Mouse (Mus musculus) heart, postnatal 0 days (tissue): ENCODE results near the gene 1810037I17Rik. TPM values are rescaled to one million over a fixed set of nuclear protein-coding genes. Genes with fewer than 3 reads are reported as not detected.

ENCODE experiments used
- ATAC-seq: fragments of 200-750 bp; cut with Nextera tagmentation; 2 replicates; pipeline ENCODE4 v1.8.0; 2017; ENCODE audit warnings: low read depth, moderate number of reproducible peaks, moderate library complexity; ENCODE audit not compliant: insufficient read depth
- DNase-seq: peaks from one replicate; pipeline ENCODE4 v3.0.0-alpha.2; 2016; ENCODE audit warnings: low spot score
- H3K27ac ChIP-seq: fragments of 300-500 bp; sonication (generic); 2 replicates; pipeline ENCODE4 v1.5.1; 2014; ENCODE audit warnings: low read depth, mild to moderate bottlenecking
- H3K27me3 ChIP-seq: fragments of 300-500 bp; sonication (generic); 2 replicates; pipeline ENCODE4 v1.6.1; 2014; ENCODE audit warnings: low read length, mixed read lengths; ENCODE audit not compliant: control insufficient read depth, insufficient read depth
- H3K36me3 ChIP-seq: fragments of 300-500 bp; sonication (generic); replicated peaks from 2 replicates; pipeline ENCODE4 v1.6.1; 2014; ENCODE audit warnings: low read length, mixed read lengths; ENCODE audit not compliant: control insufficient read depth, insufficient read depth
- H3K4me1 ChIP-seq: fragments of 300-500 bp; sonication (generic); 2 replicates; pipeline ENCODE4 v1.6.1; 2014; ENCODE audit warnings: antibody characterized with exemption; ENCODE audit not compliant: control insufficient read depth, insufficient read depth
- H3K4me2 ChIP-seq: fragments of 300-500 bp; sonication (generic); 2 replicates; pipeline ENCODE4 v1.6.1; 2014; ENCODE audit warnings: low read depth, mild to moderate bottlenecking, low read length, moderate library complexity
- H3K4me3 ChIP-seq: fragments of 300-500 bp; sonication (generic); 2 replicates; pipeline ENCODE4 v1.5.1; 2014; ENCODE audit warnings: low read depth, low read length
- H3K9ac ChIP-seq: fragments of 300-500 bp; sonication (generic); replicated peaks from 2 replicates; pipeline ENCODE4 v1.6.1; 2014; ENCODE audit warnings: low read depth, low read length, mixed read lengths
- H3K9me3 ChIP-seq: fragments of 300-500 bp; sonication (generic); replicated peaks from 2 replicates; pipeline ENCODE4 v1.6.1; 2016; ENCODE audit warnings: low read length; ENCODE audit not compliant: control insufficient read depth
- CTCF ChIP-seq: IDR thresholded peaks from 2 replicates; pipeline ENCODE4 v1.5.1; 2016; ENCODE audit warnings: antibody characterized with exemption, control low read depth, low read depth
- EP300 ChIP-seq: IDR thresholded peaks from 2 replicates; pipeline ENCODE4 v1.6.1; 2016; ENCODE audit warnings: antibody characterized with exemption, low read depth
- WGBS: fragments of 180-500 bp; shearing (Covaris S2); extraction: QIAGEN DNeasy Blood & Tissue Kit; methylation state at CpG from one replicate; pipeline ENCODE4 v1.1.7; 2014; 5-methylcytosine and 5-hydroxymethylcytosine counted together
- polyA plus RNA-seq: library from polyadenylated mRNA; unstranded; fragments of >200 nt; fragmentation: Nextera tagmentation; extraction: Ambion mirVana; gene quantifications from 2 replicates; pipeline ENCODE4 v1.2.1, GENCODE M21; 2015
- total RNA-seq: library from RNA; depleted of rRNA; stranded (reverse); fragments of >200 nt; gene quantifications from 2 replicates; pipeline ENCODE4 v1.2.3, GENCODE M21; 2014; ENCODE audit warnings: low replicate concordance; rRNA removed

Gene 1810037I17Rik
- 38.5 and 61.3 TPM in 2 replicates for total RNA-seq
- polyA plus RNA-seq = 112 and 123 TPM in 2 replicates

- peak; percentile 96 for DNase-seq
- Histone ChIP-seq H3K4me3 (peak within 1 kb of the TSS; percentile 73), H3K4me2 (peak within 1 kb of the TSS; percentile 69), H3K36me3 (no peaks in the 10 kb centered on the region), H3K4me1 (no peaks in the 10 kb centered on the region), H3K27me3 (no peaks in the 10 kb centered on the region), H3K9me3 (no peaks in the 10 kb centered on the region), H3K27ac (peak within 1 kb of the TSS; percentile 87), H3K9ac (peak within 1 kb of the TSS; percentile 71)
- peak; percentile 99 for ATAC-seq
- under 1% methylated on average over 68 of the region's 68 CpGs for WGBS
- peak; percentile 31 for TF ChIP-seq CTCF
- TF ChIP-seq EP300 = no peak
These were observed at the start of gene 1810037I17Rik for GRCm38 (mm10) chr3:122924009-122924914. TSS of gene 1810037I17Rik (plus strand) at chr3:122924203.

DNA sequence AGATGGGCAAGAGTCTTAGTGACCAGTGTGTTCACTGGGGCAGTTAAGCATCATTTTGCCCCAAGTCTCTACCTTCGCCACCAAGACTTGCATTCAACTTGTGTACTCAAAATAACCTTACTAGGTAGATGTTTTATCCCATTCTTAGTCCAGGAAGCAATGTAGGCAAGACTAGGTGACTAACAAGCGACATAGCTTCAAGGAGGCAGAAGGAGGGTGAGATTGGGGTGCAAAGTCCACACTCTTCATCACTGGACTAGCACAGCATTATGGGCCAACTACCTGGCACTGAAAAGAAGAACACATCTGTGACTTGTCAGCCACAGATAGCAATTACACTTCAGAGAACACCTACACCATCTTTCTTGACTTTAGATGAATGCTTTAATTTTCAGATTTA, 47.1 kb upstream of the 1810037I17Rik start:
- no peak for TF ChIP-seq EP300
- TF ChIP-seq CTCF = no peak
- Histone ChIP-seq H3K4me1 (no peaks in the 10 kb centered on the region), H3K4me2 (no peak overlapping the region), H3K27ac (no peak overlapping the region), H3K27me3 (no peaks in the 10 kb centered on the region), H3K9me3 (no peaks in the 10 kb centered on the region), H3K36me3 (no peaks in the 10 kb centered on the region), H3K4me3 (no peak overlapping the region), H3K9ac (no peak overlapping the region)
- ATAC-seq = no peak
- DNase-seq = no peak
- WGBS = 72% methylated on average over 2 of the region's 2 CpGs

- DNase-seq = no peak
These were observed 46.5 kb upstream of the 1810037I17Rik start for GRCm38 (mm10) chr3:122877543-122877942.

DNA sequence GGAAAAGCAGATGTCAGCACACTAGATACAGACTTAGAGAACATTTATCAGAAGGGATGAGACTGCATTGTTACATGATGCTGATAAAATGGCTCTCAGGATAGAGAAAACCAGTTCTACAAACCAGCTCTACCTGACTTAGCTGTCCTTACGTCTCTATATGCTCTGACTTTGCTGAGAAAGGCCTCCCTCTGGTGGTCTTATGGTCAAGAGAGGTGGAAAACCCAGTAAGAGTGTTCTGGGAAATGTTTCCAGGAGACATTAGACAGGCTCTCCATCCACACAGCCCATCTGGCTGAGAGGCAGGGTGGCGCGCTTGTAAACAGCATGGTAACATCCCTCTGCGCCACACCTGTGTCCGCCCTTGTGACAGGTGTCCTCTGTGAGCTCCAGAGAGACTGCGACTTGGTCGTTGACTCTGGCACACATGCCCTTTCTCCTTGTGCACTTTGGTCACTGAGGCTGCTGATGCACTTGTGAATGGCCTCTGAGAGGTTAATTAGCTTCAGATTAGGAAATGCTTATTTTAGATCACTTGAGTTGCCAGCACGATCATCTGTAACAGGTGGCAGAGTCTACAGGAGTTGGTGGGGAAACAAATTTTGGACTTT, 45.2 kb upstream of the 1810037I17Rik start:
- Histone ChIP-seq H3K9ac (no peak overlapping the region), H3K27me3 (no peaks in the 10 kb centered on the region), H3K4me1 (no peaks in the 10 kb centered on the region), H3K36me3 (no peaks in the 10 kb centered on the region), H3K4me3 (no peak overlapping the region), H3K27ac (no peak overlapping the region), H3K9me3 (no peaks in the 10 kb centered on the region), H3K4me2 (no peak overlapping the region)
- no peak for TF ChIP-seq CTCF
- no peak for TF ChIP-seq EP300
- ATAC-seq = no peak
- no peak for DNase-seq
- WGBS = 61% methylated on average over 8 of the region's 8 CpGs

More at GRCm38 (mm10) chr3:122877543-122877942, 46.5 kb upstream of the 1810037I17Rik start:
- H3K9me3 ChIP-seq = no peaks in the 10 kb centered on the region
- no peaks in the 10 kb centered on the region for H3K4me1 ChIP-seq
- H3K4me2 ChIP-seq = no peak overlapping the region
- ATAC-seq = no peak
- TF ChIP-seq EP300 (no peak), CTCF (no peak)
- H3K4me3 ChIP-seq = no peak overlapping the region
- H3K27ac ChIP-seq = no peak overlapping the region
- H3K9ac ChIP-seq = no peak overlapping the region
- 64% methylated on average over 3 of the region's 3 CpGs for WGBS
- H3K36me3 ChIP-seq = no peaks in the 10 kb centered on the region
- H3K27me3 ChIP-seq = no peaks in the 10 kb centered on the region

- no peak overlapping the region for H3K4me3 ChIP-seq
- DNase-seq (no peak), ATAC-seq (no peak)
- H3K9me3 ChIP-seq = no peaks in the 10 kb centered on the region
- TF ChIP-seq EP300 (no peak), CTCF (no peak)
- H3K4me2 ChIP-seq = no peak overlapping the region
- WGBS = 71% methylated on average over 4 of the region's 4 CpGs
- no peak overlapping the region for H3K27ac ChIP-seq
- H3K9ac ChIP-seq = no peak overlapping the region
- H3K27me3 ChIP-seq = no peaks in the 10 kb centered on the region
- no peaks in the 10 kb centered on the region for H3K4me1 ChIP-seq
- H3K36me3 ChIP-seq = no peaks in the 10 kb centered on the region
These were observed 36.3 kb upstream of the 1810037I17Rik start for GRCm38 (mm10) chr3:122887505-122888301.
